Mouse (Mus musculus) effector memory CD4-positive, alpha-beta T cell, adult 5 months (primary cell): ENCODE measurements around the gene Ermp1. TPM values are rescaled to one million over a fixed set of nuclear protein-coding genes. Genes with fewer than 3 reads are reported as not detected.

Experiments used
- polyA plus RNA-seq: library from polyadenylated mRNA; unstranded; fragments of 100-300 nt; shearing (Covaris generic); gene quantifications from one replicate; pipeline ENCODE4 v1.2.1, GENCODE M21; 2017

The Ermp1 gene
- polyA plus RNA-seq, result 40.3 TPM

GRCm38 (mm10) chr19:29647651-29648549 is at the start of gene Ermp1:
Gene Ermp1 (minus strand): TSS chr19:29648415.

GRCm38 (mm10) chr19:29697245-29697874 is 49.1 kb upstream of the Ermp1 start, which contains the start of gene Mlana:
Gene Mlana (plus strand): TSS chr19:29697824.

Other genes starting within 250 kb of the Ermp1 start
- 25.0 TPM for gene Pdcd1lg2, start 237.5 kb downstream of the Ermp1 start, polyA plus RNA-seq
- gene Ric1, start 126.1 kb downstream of the Ermp1 start, polyA plus RNA-seq, result 50.4 TPM
- gene Mlana, start 49.4 kb upstream of the Ermp1 start, polyA plus RNA-seq, result 2.8 TPM
- gene 9930021J03Rik, start 157.6 kb upstream of the Ermp1 start, polyA plus RNA-seq, result 21.7 TPM
- gene Ranbp6, start 164.6 kb upstream of the Ermp1 start, polyA plus RNA-seq, result 19.4 TPM